Mouse (Mus musculus) gastrocnemius, postnatal 36 days (tissue): ENCODE data around the gene Bet1. TPM values are rescaled to one million over a fixed set of nuclear protein-coding genes. Genes with fewer than 3 reads are reported as not detected.
A peak's percentile ranks its signal among the peaks of the same experiment; 100 is the strongest.

Experiments
- DNase-seq, 2 experiments: peaks; one replicate each; pipeline ENCODE4 v3.0.0; 2022
- intact Hi-C: fragments of 180-260 bp; cut with DNase I; formaldehyde crosslinking; loops from one replicate; pipeline ENCODE4 v1.15.1; 2025
- long read RNA-seq, 2 experiments: library from polyadenylated mRNA; stranded (forward); transcript quantifications; one replicate each; pipeline ENCODE4 v2.0.0; 2021
- total RNA-seq, 2 experiments: library from RNA; stranded (reverse); gene quantifications; 2 replicates each; pipeline ENCODE4 v1.2.3; 2021

Bet1 gene
- 10 to 100 TPM; 18.1 to 22.0 TPM for total RNA-seq
- long read RNA-seq, experiment 1, transcript Bet1-201 (4 exons, 1,516 nt): major isoform, 28 of 29 reads
- long read RNA-seq, experiment 1, partial matches to known transcripts: 1 of 29 reads
- long read RNA-seq, experiment 1, other reads (novel, unspliced or antisense): 0 of 29 reads
- long read RNA-seq, experiment 2, transcript Bet1-201 (4 exons, 1,516 nt): major isoform, 30 of 33 reads
- long read RNA-seq, experiment 2, partial matches to known transcripts: 0 of 33 reads
- long read RNA-seq, experiment 2, other reads (novel, unspliced or antisense): 2 of 33 reads

GRCm38 (mm10) chr6:4086663-4087454, at the start of gene Bet1:
Gene Bet1, minus strand, starts transcription at chr6:4086972.
- intact Hi-C loops: no loop called here
- DNase-seq: peak; percentile 82 to 86

DNA sequence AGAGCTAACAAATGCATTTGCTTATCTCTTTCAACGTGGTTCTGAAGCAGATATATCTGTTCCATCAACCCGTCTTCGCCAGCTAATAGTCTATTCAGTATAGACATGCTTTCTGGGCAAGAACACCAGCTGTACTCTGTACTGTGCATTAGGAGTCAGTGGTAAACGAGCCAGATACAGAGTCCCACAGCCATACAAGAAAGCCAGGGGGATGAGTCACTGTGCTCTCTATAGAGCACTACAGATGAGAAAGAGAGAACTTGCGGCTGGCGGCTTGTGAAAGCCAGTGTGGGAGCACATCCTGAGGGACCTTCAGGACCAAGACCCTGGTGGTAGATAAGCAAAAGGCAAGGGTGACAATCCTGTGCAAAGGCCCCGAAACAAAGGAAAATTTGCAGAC, 45.5 kb upstream of the Bet1 start:
- DNase-seq: no peak
- intact Hi-C loops: no loop called here

- DNase-seq: no peak
- intact Hi-C loops: no loop called here
Observed at GRCm38 (mm10) chr6:4131149-4131548, 44.4 kb upstream of the Bet1 start.

- DNase-seq: no peak
- intact Hi-C loops: no loop called here
Observed at GRCm38 (mm10) chr6:4118611-4119010, 31.8 kb upstream of the Bet1 start.

DNA sequence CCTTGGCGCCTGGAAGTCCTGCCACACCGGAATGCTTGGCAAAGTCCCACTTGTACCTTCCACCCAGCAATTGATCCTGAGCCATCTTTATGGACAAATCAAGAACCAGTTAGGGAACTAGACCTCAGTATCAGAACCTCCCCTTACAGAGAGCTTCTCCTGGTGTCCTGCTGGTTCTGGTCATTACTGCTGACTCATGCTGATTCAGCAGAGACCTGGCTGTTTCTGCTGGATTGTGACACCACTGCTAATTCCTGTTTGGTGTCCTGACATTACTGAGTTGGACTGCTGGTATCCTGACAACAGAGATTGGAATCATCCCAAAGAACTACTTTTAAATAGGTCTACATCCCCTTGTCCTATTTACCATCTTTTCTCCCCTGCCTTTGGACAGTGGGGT, 3.7 kb upstream of the Bet1 start:
- intact Hi-C loops: no loop called here
- no peak for DNase-seq

DNA sequence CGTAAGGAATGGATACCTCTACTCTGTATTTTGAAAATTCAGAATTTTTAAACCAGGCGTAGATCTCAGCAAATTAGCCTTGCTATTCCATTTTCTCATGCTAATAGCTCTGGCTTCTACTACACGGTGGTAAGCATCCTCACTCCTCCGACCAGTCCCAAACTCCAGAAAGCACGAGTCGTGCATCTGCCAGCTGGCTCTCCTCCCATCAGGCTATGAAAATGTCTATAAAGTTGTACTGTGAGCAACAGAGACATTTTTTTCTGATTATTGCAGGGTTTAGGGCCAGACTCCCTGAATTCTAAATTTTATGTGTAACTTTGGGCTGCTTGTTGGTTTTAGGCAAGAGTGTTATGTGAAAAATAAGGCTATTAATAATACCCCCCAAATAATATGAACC, 14.5 kb downstream of the Bet1 start:
- intact Hi-C loops: no loop called here
- DNase-seq: no peak

GRCm38 (mm10) chr6:4069714-4070113, 17.1 kb downstream of the Bet1 start:
- intact Hi-C loops: no loop called here
- DNase-seq: no peak

DNA sequence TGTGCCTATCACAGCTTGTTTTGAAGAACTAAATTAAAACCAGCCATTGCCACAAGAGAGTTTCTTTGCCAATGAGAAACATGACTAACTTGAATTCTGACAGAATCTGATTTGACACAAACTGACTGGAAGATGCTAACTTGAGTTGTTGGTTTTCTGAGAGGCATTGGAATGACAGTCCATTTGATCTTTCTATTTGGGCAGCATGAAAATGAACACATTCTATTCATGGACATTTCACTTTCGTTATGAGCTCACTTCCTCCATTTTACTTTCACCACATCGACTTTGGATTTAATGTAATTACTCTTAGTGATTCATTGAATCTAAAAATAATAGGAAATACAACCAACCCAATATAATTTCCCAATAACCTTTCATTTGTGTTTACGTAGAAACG, 32.4 kb downstream of the Bet1 start:
- DNase-seq: no peak
- intact Hi-C loops: no loop called here

DNA sequence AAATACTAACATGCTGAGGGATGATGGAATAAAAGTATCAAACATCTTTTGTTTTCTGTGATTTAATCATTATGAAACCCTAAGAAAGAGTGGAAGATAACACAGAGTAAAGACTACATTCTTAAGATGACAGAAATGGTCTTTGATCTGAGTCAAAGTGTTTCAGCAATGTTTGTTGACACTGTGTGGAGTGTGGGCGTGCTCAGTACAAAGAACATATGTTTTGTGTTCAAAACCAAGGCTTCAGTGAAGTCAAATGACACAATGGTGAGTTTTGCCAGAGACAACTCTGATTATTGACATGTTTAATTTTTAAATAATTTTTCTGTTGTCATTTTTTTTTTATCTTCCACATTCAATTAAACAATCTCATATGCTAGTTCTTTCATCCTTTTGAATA, 33.9 kb downstream of the Bet1 start:
- DNase-seq: no peak
- intact Hi-C loops: no loop called here

- intact Hi-C loops: no loop called here
- no peak for DNase-seq
Observed at GRCm38 (mm10) chr6:4047200-4047599, 39.6 kb downstream of the Bet1 start.

DNA sequence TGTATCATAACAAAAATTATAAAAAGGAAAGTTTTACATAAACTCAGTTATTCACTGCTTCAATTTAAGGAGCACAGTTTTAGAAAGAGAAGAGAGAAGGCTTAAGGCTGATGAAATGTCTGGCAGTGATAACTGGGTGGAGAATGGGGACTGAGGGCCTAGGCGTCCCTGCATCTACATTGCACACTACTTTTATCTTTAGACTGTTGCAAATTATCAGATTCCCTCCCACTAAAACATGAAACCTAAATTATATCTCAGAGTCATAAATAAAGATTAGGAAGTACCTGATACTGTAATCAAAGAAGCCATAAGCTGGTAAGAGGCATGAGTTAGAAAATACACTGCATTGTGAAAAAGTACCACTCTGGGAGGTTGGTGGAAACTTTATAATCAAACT, 45.0 kb downstream of the Bet1 start:
- no peak for DNase-seq
- intact Hi-C loops: no loop called here

DNA sequence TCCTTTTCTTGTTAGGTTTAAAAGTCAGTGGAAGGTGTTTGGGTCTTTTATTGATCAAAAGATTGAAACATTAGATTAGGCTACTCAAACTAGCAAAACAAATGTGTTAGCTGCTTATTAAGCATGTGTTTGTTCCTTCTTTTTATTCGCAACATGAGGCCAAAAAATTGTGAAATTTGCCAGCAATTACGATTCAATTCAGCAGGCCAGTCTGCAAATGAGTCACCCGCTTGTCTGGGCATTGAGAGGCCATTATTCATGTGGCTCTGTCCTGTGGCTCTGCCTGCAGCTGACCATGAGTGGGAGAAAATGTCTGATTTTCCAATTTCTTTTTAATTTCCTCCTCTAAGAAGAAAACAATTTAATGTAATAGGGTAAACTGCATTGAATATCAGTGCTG, 55.8 kb downstream of the Bet1 start:
- intact Hi-C loops: no loop called here
- DNase-seq: no peak

Other genes with a start within 250 kb of the Bet1 start
- gene Tfpi2, start 98.1 kb downstream of the Bet1 start, total RNA-seq: under 1 TPM; 0.32 to 0.46 TPM
- gene Gngt1, start 93.2 kb downstream of the Bet1 start, total RNA-seq: not detected
- gene Gng11, start 83.1 kb downstream of the Bet1 start, total RNA-seq: 10 to 100 TPM; 17.8 to 22.3 TPM